Mouse (Mus musculus) c-Kit-positive CD71-negative TER-119-negative erythroid progenitor cells, embryonic 14.5 days (primary cell): Measurements from ENCODE around the gene Mat2a.

Experiments
- DNase-seq: peaks from one replicate; pipeline ENCODE4 v3.0.0-alpha.2; 2013; ENCODE audit warnings: low read depth

Mat2a gene

DNA sequence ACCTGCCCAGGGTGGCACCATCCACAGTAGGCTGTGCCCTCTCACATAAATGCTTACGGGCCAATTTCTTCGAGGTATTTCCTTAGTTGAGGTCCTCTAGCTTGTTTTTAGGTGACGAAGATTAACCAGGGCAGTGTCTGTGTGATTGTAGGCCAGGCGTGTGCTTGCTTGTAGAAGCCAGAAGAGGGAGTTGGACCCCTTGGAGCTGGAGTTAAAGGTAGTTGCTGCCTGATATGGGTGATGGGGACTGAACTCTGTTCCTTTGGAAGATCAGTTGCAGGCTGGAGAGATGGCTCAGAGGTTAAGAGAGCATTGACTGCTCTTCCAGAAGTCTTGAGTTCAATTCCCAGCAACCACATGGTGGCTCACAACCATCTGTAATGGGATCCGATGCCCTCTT is 24.2 kb downstream of the Mat2a start:
- DNase-seq, result no peak

DNA sequence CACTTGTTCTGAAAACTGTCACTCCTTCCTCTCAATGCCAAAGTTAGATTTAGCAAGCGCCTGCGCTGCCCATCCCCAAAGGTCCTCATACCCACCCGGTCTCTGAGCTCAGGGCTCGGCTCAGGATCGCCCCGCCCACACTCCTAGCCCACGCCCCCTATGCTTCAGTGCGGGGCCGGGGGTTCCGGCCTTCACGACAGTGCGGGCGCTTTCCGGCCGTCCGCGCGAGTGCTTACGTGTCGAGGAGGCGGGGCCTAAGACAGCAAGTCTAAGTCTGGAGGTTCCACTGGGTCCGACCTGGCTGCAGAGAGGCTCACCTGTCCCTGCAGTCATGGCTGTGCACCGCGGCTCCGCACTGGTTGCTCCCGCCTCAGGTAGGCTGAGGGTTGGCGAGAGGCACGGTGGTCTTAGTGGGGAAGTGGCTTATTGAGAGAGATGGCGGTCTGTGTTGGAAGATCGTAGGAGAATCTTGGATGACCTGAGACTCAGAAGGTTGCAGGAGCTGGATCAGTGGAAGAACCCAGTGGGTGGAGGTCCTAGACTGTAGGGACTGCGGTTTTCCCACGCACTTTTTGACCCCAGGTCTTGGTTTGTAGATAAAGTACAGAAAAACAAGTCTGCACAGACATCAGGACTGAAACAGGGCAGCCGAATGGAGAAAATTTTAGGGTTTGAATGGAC is 25.1 kb downstream of the Mat2a start, which contains the start of gene Ggcx:
Gene Ggcx, plus strand, starts transcription at position 233 of the 681 bp plus-strand sequence.
- peak; percentile 95 for DNase-seq

DNA sequence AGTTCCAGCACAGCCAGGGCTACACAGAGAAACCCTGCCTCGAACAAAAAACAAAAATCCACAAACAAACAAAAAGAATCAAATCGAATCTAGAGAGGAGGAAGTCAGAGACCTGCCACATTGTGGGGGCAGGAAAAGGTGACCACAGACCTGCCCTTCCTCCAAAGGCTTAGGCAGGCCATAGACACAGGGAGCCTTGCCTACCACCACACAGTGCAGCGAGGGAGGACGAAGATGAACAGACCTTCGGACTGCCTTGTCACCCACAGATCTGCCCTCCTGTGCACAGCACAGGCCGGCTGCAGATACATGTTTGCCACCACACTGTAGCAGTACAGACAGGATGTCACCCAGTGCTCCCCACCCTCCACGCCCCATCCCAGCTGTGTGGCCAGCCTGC is 28.8 kb downstream of the Mat2a start:
- DNase-seq, result no peak

DNA sequence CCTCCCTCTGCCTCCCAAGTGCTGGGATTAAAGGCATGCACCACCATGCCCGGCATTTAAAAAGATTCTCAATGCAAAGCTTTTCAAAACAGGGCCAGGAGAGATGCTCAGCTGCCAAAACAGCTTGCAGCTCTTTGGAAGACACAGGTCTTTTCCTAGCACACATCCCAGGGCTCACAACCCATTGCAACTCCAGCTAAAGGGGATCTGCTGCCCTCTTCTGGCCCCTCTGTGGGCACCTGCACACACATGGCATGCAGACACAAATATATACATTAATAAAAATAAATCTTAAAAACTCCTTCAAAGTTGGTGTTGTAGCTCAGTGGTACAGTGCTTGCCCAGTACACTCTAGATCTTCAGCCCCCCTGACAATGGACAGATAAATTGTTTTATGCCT is 29.4 kb downstream of the Mat2a start:
- DNase-seq, result no peak

DNA sequence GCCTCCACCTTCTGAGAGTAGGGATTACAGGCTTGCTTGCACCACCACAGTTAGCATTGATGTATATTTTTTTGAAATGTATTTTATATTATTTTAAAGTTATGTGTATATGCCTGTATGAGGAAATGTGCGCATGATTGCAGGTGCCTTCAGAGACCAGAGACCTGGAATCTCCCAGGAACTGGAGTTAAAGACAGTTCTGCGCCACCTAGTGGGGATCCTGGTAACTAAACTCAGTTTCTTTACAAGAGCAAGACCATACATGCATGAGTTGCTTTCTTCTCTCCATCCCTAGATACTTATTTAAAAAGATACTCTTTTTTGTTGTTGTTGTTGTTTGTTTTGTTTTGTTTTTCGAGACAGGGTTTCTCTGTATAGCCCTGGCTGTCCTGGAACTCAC is 29.8 kb downstream of the Mat2a start:
- peak; percentile 74 for DNase-seq

DNA sequence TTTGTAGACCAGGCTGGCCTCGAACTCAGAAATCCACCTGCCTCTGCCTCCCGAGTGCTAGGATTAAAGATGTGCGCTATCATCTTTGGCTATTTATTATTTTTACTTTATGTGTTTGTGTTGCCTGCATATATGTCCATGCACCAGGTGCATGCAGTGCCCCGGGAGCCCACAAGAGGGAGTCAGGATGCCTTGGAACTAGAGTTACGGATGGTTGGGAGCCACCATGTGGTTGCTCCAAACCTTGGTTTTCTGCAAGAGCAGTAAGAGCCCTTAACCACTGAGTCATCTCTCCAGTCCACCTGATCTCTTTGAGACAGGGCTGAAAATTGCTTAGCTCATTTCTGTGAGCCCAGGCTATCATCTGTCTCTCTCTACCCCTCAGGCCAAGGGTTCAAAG is 32.2 kb downstream of the Mat2a start:
- DNase-seq, result peak; percentile 94

DNA sequence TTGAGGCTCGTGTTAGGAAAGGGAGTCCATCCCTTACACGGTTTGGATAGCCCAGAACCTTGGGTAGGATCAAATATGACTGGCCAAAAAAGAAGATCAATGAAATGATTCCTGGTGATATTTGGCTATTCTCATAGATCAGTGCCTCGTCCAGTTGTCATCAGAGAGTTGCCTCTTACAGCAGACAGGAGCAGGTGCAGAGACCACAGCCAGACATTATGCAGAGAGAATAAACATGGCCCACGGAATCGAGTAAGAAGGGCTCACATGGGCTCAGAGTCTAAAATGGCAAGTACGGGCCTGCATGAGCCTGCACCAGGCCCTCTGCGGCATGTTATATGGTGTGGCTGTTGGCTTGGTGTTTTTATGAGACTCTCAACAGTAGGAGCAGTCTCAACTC is 34.0 kb downstream of the Mat2a start:
- DNase-seq, result no peak

DNA sequence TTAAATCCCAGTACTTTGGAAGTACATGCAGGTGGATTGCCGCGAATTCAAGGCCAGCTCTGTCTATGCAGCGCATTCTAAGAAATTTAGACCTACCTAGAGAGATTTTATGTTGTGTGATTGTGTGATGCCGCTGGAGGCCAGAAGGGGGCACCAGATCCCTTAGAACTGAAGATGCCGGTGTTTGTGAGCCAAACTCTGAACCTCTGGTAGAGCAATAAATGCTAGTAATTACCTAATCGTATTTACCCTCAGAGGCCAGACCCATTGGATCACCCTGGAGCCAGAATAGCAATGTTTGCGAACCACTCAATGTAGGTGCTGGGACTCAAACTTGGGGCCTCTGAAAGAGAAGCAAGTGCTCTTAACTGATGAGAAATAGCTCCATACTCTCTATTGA is 37.5 kb downstream of the Mat2a start:
- DNase-seq, result peak; percentile 78

DNA sequence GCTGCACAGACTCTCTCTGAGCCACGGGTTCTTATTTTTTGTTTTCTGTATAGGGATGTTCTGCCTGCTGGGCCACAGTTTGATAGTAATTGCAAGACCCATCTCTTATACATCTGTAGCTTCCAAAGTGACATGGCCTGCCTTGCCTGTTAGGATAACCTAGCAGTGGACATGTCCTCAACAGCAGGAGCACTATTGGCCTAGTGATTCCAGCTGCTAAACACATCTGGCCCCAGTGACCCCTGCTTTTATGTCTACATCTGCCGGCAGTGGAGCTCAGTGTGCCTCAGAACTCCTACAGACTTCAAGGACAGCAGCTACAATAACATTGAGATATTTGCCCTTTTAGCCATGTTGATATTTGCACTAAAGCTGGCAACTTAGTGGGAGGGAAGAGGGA is 39.4 kb downstream of the Mat2a start:
- DNase-seq, result no peak

DNA sequence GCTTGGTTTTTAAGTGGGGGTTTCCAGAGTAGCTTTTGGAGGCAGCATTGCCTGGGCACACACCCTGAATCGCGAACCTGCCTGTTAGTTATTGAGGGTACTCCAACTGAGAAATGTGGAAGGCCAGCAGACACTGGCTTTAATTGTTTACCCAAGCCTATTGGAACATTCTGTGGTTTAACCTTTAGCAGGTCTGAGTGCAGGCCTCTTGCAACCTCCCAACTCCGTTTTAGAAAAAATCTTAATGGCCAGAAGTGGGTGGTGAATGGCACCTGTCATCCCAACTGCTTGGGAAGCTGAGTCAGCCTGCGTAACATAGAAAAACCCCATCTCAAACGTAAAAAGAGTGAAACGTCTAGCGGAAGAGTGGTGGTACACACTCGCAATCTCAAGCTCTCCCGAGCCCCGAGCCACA is 42.5 kb downstream of the Mat2a start:
- no peak for DNase-seq

DNA sequence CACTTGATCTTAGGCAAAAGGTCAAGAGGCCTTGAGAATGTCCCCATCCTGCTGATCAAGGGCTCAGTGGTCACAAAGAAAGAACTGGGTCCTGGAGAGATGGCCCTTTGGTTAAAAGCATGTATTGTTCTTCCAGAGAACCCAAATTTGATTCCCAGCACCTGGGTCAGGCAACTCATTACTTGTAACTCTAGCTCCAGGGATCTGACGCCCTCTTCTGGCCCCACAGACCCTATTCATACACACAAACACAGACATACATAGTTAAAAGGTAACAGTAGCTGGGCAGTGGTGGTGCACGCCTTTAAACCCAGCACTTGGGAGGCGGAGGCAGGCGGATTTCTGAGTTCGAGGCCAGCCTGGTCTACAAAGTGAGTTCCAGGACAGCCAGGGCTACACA is 47.0 kb downstream of the Mat2a start:
- no peak for DNase-seq

DNA sequence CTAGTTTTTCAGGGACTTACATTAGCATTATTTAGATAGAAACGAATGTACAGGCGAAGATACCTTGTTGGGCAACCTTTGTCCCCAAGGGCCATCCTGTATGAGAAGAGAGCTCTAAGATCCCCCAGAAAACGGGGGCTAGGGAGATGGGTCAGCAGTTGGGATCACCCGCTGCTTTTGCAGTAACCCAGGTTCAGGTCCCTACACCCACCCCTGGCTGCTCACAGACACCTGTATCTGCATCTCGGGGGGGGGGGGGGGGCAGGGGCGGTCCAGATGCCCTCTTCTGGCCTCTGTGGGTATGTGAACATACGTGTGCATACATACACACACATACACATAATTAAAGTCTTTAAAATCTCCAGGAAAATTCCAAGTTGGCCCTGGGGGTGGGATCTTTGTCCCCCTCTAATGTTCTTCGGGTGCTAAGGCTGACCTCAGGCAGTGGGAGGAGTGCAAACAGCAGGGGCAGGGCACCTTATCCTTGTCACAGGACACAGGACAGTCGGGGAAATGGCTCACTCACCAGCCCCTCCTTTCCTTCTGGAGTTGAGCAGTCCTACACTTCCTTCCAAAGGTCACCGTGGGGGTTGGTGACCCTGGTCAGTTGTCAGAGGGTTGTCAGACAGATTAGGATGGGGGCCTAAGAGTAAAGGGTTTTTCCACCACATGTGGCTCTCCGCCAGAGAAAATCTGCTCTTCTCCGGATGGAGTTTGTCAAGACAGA is 48.4 kb downstream of the Mat2a start:
- no peak for DNase-seq

DNA sequence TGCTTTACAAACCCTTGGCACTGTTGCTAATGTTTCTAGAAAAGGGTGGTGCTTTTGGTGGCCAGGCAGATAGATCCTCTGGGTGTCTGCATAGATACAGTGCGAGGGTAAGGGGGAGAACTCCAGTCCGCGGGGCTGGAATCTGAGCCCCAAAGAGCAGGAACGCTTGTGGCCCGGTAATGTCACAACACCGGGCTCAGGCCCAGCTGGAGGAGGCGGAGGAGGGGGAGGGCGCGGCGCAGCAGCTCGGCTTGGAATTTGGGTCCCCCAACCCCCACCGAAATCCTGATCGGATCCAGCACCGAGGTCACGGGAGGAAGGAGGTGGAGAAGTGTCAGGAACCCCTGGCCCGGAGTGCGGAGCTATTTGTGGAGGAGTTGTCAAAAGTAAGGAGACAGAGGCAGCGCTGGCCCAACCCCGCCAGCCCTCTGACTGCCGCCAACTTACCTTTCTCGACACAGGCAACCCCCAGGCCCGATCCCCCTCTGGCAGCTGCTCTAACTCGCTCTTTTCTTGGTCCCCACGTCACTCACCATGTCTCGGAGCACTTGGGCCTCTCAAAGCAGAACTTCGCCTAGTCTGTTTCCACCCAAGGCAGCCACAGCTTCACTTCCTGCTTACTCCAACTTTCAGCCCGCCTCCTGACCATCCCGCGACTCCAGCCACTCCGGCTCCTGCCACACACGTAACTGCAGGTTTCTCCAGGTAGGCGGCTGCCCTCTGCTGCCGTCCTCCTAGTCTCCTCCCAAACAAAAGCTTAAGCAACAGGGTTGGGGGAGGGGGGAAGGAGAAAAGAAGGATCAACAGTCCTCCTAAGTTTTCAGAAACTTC is 49.2 kb downstream of the Mat2a start, which contains the start of gene Vamp8:
Gene Vamp8, minus strand, starts transcription at position 763 of the 831 bp plus-strand sequence.
- DNase-seq, result no peak

DNA sequence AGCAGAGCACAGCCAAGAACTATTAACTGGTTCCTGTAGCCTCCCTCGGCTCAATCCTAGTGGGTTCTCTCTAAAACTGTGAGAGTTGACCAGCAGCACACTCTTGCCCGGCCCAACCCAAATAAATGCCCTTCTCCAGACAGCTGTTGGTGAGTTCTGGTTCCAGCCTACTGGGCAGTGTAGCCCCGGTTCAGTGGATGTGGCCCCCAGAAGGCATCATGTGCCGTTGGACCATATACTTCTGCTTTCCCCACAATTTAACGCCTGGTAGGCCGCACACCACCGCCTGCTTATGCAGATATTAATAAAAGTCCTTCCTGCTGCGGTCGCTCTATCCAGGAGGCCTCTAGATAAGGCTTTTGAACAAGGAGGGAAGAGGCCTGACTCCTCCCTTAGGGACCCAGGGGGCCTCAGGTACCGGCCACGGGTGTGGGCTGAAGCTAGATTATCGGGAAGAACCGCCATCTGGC is 49.9 kb downstream of the Mat2a start:
- no peak for DNase-seq

DNA sequence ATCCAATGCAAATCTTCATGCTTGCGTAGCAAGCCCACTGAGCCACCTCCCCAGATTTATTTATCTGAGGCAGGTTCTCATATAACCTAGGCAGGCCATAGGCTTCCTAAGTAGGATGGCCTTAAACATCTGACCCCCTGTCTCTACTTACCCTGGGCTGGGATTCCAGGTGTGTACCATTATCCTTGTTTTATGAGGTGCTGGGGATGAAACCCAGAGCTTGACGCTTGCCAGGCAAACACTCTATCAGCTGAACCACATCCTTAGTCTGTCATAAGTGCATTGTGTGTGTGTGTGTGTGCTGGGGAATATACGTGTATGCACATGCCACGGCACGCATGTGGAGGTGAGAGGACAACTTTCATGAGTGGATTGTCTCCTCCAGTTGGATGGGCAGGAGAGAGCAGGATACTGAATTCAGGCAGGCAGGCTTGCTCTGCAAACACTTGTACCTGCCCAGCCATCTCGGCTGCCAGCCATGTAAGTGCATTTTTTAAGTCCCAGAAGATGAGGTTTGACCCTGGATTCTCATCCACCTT is 50.5 kb downstream of the Mat2a start:
- DNase-seq, result no peak

DNA sequence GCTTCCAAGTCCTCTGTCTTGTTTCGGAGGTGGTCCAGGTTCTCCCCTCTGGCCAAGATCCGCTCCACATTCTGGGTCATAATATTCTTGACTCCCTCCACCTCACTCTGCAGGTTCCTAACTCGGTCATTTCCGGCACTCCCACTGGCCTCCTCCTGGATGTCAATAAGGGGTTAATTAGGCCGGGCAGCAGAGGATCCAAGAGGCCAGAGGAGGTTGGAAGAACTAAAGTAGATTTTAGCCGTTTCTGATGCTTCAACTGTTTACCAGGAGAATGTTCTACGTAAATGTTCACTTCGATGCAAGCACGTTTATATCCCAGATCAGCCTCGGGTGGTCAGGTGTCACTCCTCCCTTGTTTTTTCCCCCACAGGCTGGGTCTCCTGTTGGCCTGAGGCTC is 51.1 kb downstream of the Mat2a start:
- no peak for DNase-seq

DNA sequence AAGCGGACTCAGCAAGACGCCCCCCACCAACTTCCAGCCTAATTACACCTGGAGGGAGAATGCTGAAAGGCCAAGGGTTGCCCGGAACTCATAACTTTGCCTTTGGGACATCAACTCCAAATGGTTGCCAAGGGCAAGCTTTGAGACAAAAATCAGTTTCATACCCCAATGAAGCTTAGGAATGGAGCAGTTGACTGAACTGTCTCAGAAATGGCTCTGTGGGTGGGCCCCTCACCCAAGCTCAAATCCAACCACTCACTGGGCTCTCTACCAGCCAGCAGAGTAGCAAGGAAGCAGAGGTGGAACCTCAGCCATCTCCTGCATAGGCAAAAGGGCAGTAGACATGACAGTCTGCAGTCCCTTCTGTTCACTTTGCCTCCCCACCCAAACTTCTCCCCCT is 51.5 kb downstream of the Mat2a start:
- no peak for DNase-seq

DNA sequence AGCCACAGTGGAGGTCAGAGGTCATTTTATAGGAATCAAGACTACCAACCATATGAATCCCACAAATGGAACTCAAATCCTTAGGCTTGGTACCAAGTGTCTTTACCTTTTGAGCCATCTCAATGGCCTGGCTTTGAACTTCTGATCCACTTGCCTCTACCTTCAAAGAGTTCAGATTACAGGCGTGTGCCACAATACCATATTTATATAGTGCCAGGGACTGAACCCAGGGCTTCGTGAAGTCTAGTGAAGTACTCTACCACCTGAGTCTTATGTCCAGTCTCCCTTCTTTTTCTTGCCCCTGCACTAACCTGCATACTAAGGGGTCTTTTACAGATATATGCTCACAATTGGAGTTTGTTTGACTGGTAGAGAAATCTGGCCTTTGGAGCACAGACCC is 52.8 kb downstream of the Mat2a start:
- no peak for DNase-seq

DNA sequence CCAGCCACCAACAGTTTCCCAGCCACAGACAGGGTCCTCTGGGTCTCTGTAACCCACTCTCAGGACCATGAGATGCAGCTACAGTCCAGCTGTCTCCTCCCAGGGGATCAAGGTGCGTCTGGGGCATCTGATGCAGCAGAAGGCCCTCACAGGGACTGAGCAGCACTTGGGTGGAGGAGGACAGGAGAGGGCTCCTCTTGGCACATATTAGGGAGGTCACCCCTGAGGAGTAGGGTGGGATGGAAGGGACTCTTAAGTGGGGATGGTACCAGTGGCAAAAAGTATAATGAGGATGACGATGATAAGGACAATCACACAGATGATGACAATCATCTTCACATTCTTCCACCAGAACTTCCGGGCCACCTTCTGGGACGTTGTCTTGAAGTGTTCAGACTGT is 54.1 kb downstream of the Mat2a start:
- no peak for DNase-seq

DNA sequence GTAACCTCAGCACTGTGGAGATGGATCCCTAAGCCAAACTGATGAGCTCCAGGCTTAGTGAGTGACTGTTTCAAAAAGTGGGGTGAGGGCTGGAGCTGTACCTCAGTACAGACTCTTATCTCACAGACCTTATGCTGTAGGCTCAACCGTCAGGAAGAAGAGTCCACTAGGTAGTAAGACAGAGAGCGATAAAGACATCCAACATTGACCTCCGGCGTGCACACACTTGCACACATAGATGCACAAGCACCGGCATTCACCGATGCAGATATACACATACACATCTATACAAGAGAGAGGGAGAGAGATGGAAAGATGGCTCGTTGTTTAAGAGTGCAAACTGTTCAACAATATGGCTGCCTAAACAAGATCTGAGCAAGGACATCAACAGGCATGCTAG is 55.4 kb downstream of the Mat2a start:
- DNase-seq, result peak; percentile 22

DNA sequence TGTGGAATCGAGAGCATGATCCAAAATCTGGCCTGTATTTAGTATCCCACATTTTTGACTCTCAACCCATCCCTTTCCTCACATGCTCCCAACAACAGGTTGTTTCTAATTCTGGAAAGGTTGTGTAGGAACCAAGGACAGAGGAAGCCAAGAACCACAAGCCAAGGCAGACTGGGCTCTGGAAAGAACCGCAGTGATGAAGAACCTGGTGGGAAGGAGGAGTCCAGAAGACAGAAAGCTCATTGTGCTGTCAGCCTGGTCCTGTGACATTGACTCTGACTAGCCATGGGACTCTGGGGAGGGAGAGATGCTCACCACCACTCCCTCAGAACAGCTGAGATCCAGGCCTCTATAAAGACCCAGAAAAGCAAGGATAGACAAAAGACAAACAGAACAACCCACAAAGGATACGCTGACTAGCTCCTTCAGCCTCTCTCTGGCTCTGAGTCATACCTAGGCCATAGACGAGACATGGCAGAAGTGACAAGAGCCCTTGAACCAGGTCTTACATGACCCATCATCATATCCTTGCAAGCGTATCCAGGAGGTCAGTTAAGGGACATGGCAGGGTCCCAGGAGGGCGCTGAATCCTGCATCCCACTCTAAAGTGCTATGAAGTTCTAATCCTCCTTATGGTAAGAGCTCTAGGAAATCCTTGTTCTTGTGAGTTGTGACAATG is 56.1 kb downstream of the Mat2a start:
- no peak for DNase-seq
